In genomic region chr13:60296201-60296895, GRCm38 (mm10) we compare ENCODE assay signal across 12 mouse cellular contexts.
A peak's percentile ranks its signal among the peaks of the same experiment; 100 is the strongest.
DNase-seq lines count a peak whose midpoint lies in the region; ATAC-seq lines count a peak whose summit lies in the region.
"Had no signal": no experiment of that assay in that cellular context is flagged by ENCODE, and none has a peak within 500 bp of the region (broad histone marks: within the 10 kb centered on the region; RNA-seq: fewer than 3 reads in every experiment).

No protein-coding gene starts in this region.

- ATAC-seq in forebrain, embryonic 12.5 days (ENCODE audit: low FRiP score): no peak
- peak; percentile 71 for ATAC-seq in kidney, embryonic 14.5 days (ENCODE audit: low FRiP score, low TSS enrichment)
- ATAC-seq in megakaryocyte, adult 5-6 weeks (ENCODE audit: poor library complexity, severe bottlenecking): no peak
- ATAC-seq in limb, embryonic 13.5 days (ENCODE audit: low FRiP score, low read depth): 0 out of 2 replicates have a peak, but pooled peaks have one; percentile 57
- ATAC-seq: inflammation-experienced regulatory T-cells, adult 6 months; liver, embryonic 12.5 days had no signal

- no peaks in the 10 kb centered on the region for H3K36me3 ChIP-seq in forebrain, embryonic 10.5 days (replicated peaks)
- no peaks in the 10 kb centered on the region for H3K36me3 ChIP-seq in forebrain, embryonic 12.5 days (replicated peaks)
- no peaks in the 10 kb centered on the region for H3K36me3 ChIP-seq in kidney, embryonic 14.5 days (ENCODE audit: control insufficient read depth, insufficient read depth, low read length)
- no peaks in the 10 kb centered on the region for H3K36me3 ChIP-seq in megakaryocyte, embryonic 14.5 days (replicated peaks; ENCODE audit: low read length)
- H3K36me3 ChIP-seq in limb, embryonic 13.5 days: no peaks in the 10 kb centered on the region
- H3K36me3 ChIP-seq: liver, embryonic 12.5 days had no signal

- WGBS in forebrain, embryonic 10.5 days: 62% methylated on average over 13 of the region's 13 CpGs
- WGBS in forebrain, embryonic 12.5 days: 72% methylated on average over 13 of the region's 13 CpGs
- WGBS in kidney, embryonic 14.5 days: 57% methylated on average over 13 of the region's 13 CpGs
- 31% methylated on average over 13 of the region's 13 CpGs for WGBS in limb, embryonic 13.5 days

- H3K9ac ChIP-seq in forebrain, embryonic 12.5 days: no peak overlapping the region
- H3K9ac ChIP-seq in kidney, embryonic 14.5 days (ENCODE audit: low read depth, low read length): no peak overlapping the region
- 0 out of 2 replicates have a peak overlapping the region, but pooled peaks have one; percentile 4 for H3K9ac ChIP-seq in limb, embryonic 13.5 days
- H3K9ac ChIP-seq: liver, embryonic 12.5 days had no signal

- peak overlapping the region; percentile 25; the same call in 1 of the 2 replicates for H3K27ac ChIP-seq in forebrain, embryonic 10.5 days
- H3K27ac ChIP-seq in forebrain, embryonic 12.5 days: no peak overlapping the region
- H3K27ac ChIP-seq in kidney, embryonic 14.5 days (ENCODE audit: low read depth, low read length): no peak overlapping the region
- H3K27ac ChIP-seq in limb, embryonic 13.5 days: peak overlapping the region; percentile 22; the same call in 1 of the 2 replicates
- H3K27ac ChIP-seq: liver, embryonic 12.5 days had no signal

- peak; percentile 17 for DNase-seq in forebrain, embryonic 10.5 days (ENCODE audit: extremely low spot score, low spot score)
- DNase-seq in kidney, adult 9 months: no peak
- DNase-seq in spleen, postnatal 14 days (ENCODE audit: low spot score in 2 of 2): no peak
- DNase-seq: cerebellum, adult 11-12 months; thymus, postnatal 14 days had no signal

- H3K4me1 ChIP-seq in forebrain, embryonic 10.5 days: peaks cover 18% of the 10 kb centered on the region; the same call in 1 of the 2 replicates
- no peaks in the 10 kb centered on the region for H3K4me1 ChIP-seq in forebrain, embryonic 12.5 days
- H3K4me1 ChIP-seq in kidney, embryonic 14.5 days (ENCODE audit: control insufficient read depth, insufficient read depth, low read length): peaks cover 16% of the 10 kb centered on the region; the same call in 1 of the 2 replicates
- no peaks in the 10 kb centered on the region for H3K4me1 ChIP-seq in megakaryocyte, embryonic 14.5 days
- H3K4me1 ChIP-seq in limb, embryonic 13.5 days: peaks cover 50% of the 10 kb centered on the region
- H3K4me1 ChIP-seq: liver, embryonic 12.5 days had no signal

- no peaks in the 10 kb centered on the region for H3K27me3 ChIP-seq in forebrain, embryonic 10.5 days (ENCODE audit: poor library complexity, severe bottlenecking)
- no peaks in the 10 kb centered on the region for H3K27me3 ChIP-seq in forebrain, embryonic 12.5 days
- H3K27me3 ChIP-seq in kidney, embryonic 14.5 days (ENCODE audit: control insufficient read depth, insufficient read depth, low read length): no peaks in the 10 kb centered on the region
- no peaks in the 10 kb centered on the region for H3K27me3 ChIP-seq in megakaryocyte, embryonic 14.5 days (replicated peaks)
- no peaks in the 10 kb centered on the region for H3K27me3 ChIP-seq in limb, embryonic 13.5 days
- H3K27me3 ChIP-seq: liver, embryonic 12.5 days had no signal

- no peak overlapping the region for H3K4me2 ChIP-seq in forebrain, embryonic 12.5 days
- H3K4me2 ChIP-seq in kidney, embryonic 14.5 days (replicated peaks; ENCODE audit: low read depth, low read length): no peak overlapping the region
- no peak overlapping the region; the same call in 1 of the 2 replicates for H3K4me2 ChIP-seq in limb, embryonic 13.5 days (replicated peaks)
- H3K4me2 ChIP-seq: liver, embryonic 12.5 days had no signal

- no peak overlapping the region for H3K4me3 ChIP-seq in forebrain, embryonic 10.5 days
- no peak overlapping the region for H3K4me3 ChIP-seq in forebrain, embryonic 12.5 days (replicated peaks)
- H3K4me3 ChIP-seq in kidney, embryonic 14.5 days (ENCODE audit: low read length): no peak overlapping the region
- H3K4me3 ChIP-seq in megakaryocyte, embryonic 14.5 days (replicated peaks): peak overlapping the region; percentile 38
- no peak overlapping the region for H3K4me3 ChIP-seq in limb, embryonic 13.5 days
- H3K4me3 ChIP-seq: liver, embryonic 12.5 days had no signal

- H3K9me3 ChIP-seq in forebrain, embryonic 10.5 days: no peaks in the 10 kb centered on the region
- H3K9me3 ChIP-seq in forebrain, embryonic 12.5 days: no peaks in the 10 kb centered on the region
- H3K9me3 ChIP-seq in kidney, embryonic 14.5 days (ENCODE audit: control insufficient read depth, low read length): no peaks in the 10 kb centered on the region
- peaks cover 8% of the 10 kb centered on the region for H3K9me3 ChIP-seq in megakaryocyte, embryonic 14.5 days
- no peaks in the 10 kb centered on the region for H3K9me3 ChIP-seq in limb, embryonic 13.5 days
- H3K9me3 ChIP-seq: liver, embryonic 12.5 days had no signal

Comparison
In these comparisons a context has a peak if more than half of its experiments do, and no peak if none do; other contexts are left out.
1. H3K27ac ChIP-seq: peak in forebrain, embryonic 10.5 days (single experiment) and limb, embryonic 13.5 days (single experiment); none in forebrain, embryonic 12.5 days (single experiment) and kidney, embryonic 14.5 days (single experiment).
2. ATAC-seq: peak in kidney, embryonic 14.5 days (single experiment) and limb, embryonic 13.5 days (single experiment); none in forebrain, embryonic 12.5 days (single experiment) and megakaryocyte, adult 5-6 weeks (single experiment).